8 mouse cellular contexts compared by ENCODE assay signal in the genomic region with DNA sequence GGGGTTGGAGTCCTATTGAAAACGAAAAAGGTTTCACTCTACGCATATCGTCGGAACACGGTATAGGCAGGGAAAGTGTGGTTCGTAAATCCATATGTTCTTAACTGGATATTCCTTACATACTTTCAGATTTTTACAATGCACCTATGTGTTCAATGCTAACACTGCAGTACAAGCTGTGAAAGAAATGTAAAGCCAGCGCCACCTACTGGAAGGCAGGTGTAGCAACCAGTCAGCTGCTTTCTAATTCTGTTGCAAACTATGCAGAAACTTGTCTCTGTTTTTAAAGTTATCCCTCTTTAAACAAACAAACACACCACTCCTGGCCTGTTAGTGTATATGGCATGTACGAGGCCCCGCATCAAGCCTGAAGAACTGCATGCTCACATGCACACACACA. TPM values are rescaled to one million over a fixed set of nuclear protein-coding genes. Genes with fewer than 3 reads are reported as not detected.
DNase-seq lines count a peak whose midpoint lies in the region; ATAC-seq and TF ChIP-seq lines count a peak whose summit lies in the region.

No protein-coding gene starts in this region.

- H3K9me3 ChIP-seq in liver, embryonic 11.5 days (ENCODE audit: control insufficient read depth, low read length), result no peaks in the 10 kb centered on the region

- H3K4me3 ChIP-seq in liver, adult 2 months (ENCODE audit: insufficient read depth, low read depth, low read length), result no peak overlapping the region
- H3K4me3 ChIP-seq in liver, embryonic 11.5 days (ENCODE audit: low read depth, low read length), result no peak overlapping the region

- no peaks in the 10 kb centered on the region for H3K79me2 ChIP-seq in liver, adult 2 months (ENCODE audit: control insufficient read depth, insufficient read depth, low read length)

- 28% methylated on average over 9 of the region's 9 CpGs for WGBS in liver, adult 2 months
- WGBS in liver, embryonic 11.5 days, result 26% methylated on average over 9 of the region's 9 CpGs

- no peaks in the 10 kb centered on the region for H3K36me3 ChIP-seq in liver, adult 2 months (ENCODE audit: control insufficient read depth, insufficient read depth, low read length)
- no peaks in the 10 kb centered on the region for H3K36me3 ChIP-seq in liver, embryonic 11.5 days (ENCODE audit: control insufficient read depth, insufficient read depth, low read length)

- peak; percentile 40 for DNase-seq in liver, adult 2 months (ENCODE audit: extremely low read depth, low read depth, low spot score)
- no peak for DNase-seq in liver, embryonic 11.5 days (ENCODE audit: low spot score)
- DNase-seq in Patski (ENCODE audit: low read depth, low spot score), result no peak
- peak; percentile 85 for DNase-seq in embryo, embryonic 10.5 days (ENCODE audit: low spot score)
- DNase-seq in layer of hippocampus, postnatal 25 days (ENCODE audit: extremely low spot score in 1 of 2, low spot score in 1 of 2), result peak; percentile 44 to 85
- peak; percentile 65 for DNase-seq in thymus, postnatal 0 days (ENCODE audit: low spot score)

- no peak overlapping the region for H3K4me2 ChIP-seq in liver, embryonic 11.5 days

- ATAC-seq in liver, embryonic 11.5 days (replicated peaks; ENCODE audit: low FRiP score), result no peak
- no peak for ATAC-seq in Patski
- peak; percentile 66 to 73; a peak in 2 of 4 replicates for ATAC-seq in hematopoietic stem cell, adult 5-6 weeks (replicated peaks in 1 of 2; ENCODE audit: insufficient read depth in 1 of 2, low FRiP score in 2 of 2, low TSS enrichment in 1 of 2, low read depth in 1 of 2, poor library complexity in 2 of 2, severe bottlenecking in 2 of 2)
- peak; percentile 90 for ATAC-seq in megakaryocyte-erythroid progenitor cell, adult 5-6 weeks (replicated peaks; ENCODE audit: low FRiP score, low TSS enrichment, poor library complexity, severe bottlenecking)

- H3K27me3 ChIP-seq in liver, adult 2 months (ENCODE audit: control insufficient read depth, insufficient read depth, low read length), result no peaks in the 10 kb centered on the region
- H3K27me3 ChIP-seq in liver, embryonic 11.5 days (replicated peaks; ENCODE audit: control insufficient read depth, insufficient read depth, low read length), result no peaks in the 10 kb centered on the region
- no peaks in the 10 kb centered on the region for H3K27me3 ChIP-seq in Patski

- POLR2A ChIA-PET in Patski (lab: Charles Lee), result no interaction called here

- H3K9ac ChIP-seq in liver, adult 2 months (ENCODE audit: low read depth, low read length), result no peak overlapping the region
- no peak overlapping the region for H3K9ac ChIP-seq in liver, embryonic 11.5 days (ENCODE audit: low read depth, low read length)

- peak; percentile 73 for TF ChIP-seq CTCF in liver, adult 2 months (IDR thresholded peaks at IDR 0.05; ENCODE audit: low read depth, low read length)
- TF ChIP-seq CTCF in Patski (IDR thresholded peaks at IDR 0.05), result peak; percentile 88

- no peaks in the 10 kb centered on the region for H3K4me1 ChIP-seq in liver, adult 2 months (ENCODE audit: control insufficient read depth, insufficient read depth, low read length)
- no peaks in the 10 kb centered on the region for H3K4me1 ChIP-seq in liver, embryonic 11.5 days (replicated peaks; ENCODE audit: control insufficient read depth, insufficient read depth, low read length)

- in situ Hi-C loops in Patski (cut with MboI; ENCODE audit: low pct_unique_long_range_greater_than_20kb), result loop anchor here (10.0 to 25.0 kb wide), 3 partner anchors 140 to 427 kb away; no protein-coding TSS in a partner anchor

- H3K27ac ChIP-seq in liver, adult 2 months (replicated peaks; ENCODE audit: insufficient read depth, low read depth, low read length), result no peak overlapping the region
- H3K27ac ChIP-seq in liver, embryonic 11.5 days (ENCODE audit: low read depth, low read length), result no peak overlapping the region

- no peak for TF ChIP-seq POLR2A in liver, adult 2 months (IDR thresholded peaks at IDR 0.05; ENCODE audit: extremely low read depth, insufficient read depth, low read length)

- CTCF ChIA-PET in Patski (lab: Charles Lee), result interaction anchor here (0.8 to 2.1 kb wide), 13 partner anchors 9 to 603 kb away, joined by 3 to 15 read pairs (median 4); no protein-coding TSS in a partner anchor

RNA-seq across cellular contexts. Expression of a gene that starts 34.5 kb away (rescaled TPM):
- 9.5 and 10.1 TPM in 2 replicates for total RNA-seq in liver, adult 2 months (2014; rRNA removed)
- polyA plus RNA-seq in liver, adult 2 months (2012; rRNA removed), result 3.7 and 4.1 TPM in 2 replicates
- polyA plus RNA-seq in liver, embryonic 11.5 days (2014; fragmentation: Nextera tagmentation; extraction: Ambion mirVana), result 2.1 and 2.8 TPM in 2 replicates
- 36.9 TPM for polyA plus RNA-seq in Patski (2021)
- 12.6 and 15.0 TPM in 2 replicates for total RNA-seq in hematopoietic stem cell, adult 5-6 weeks (2017)
- total RNA-seq in layer of hippocampus, postnatal 25 days (2021), result 1 to 10 TPM; 4.2 to 4.3 TPM
- 0.37 TPM in 1 of 2 replicates, not detected in the other for total RNA-seq in megakaryocyte-erythroid progenitor cell, adult 5-6 weeks (2014; fragmentation: Nextera tagmentation)
- 0.88 TPM in 1 of 2 replicates, not detected in the other for total RNA-seq in megakaryocyte-erythroid progenitor cell, adult 5-6 weeks (2017)
- polyA plus RNA-seq in thymus, postnatal 0 days (2015; fragmentation: Nextera tagmentation; extraction: Ambion mirVana), result 2.3 and 3.3 TPM in 2 replicates

Comparison
In these comparisons a context has a peak if more than half of its experiments do, and no peak if none do; other contexts are left out.
1. DNase-seq: peak in liver, adult 2 months (single experiment), embryo, embryonic 10.5 days (single experiment), layer of hippocampus, postnatal 25 days (2 of 2) and thymus, postnatal 0 days (single experiment); none in liver, embryonic 11.5 days (single experiment) and Patski (single experiment).
2. ATAC-seq: peak in hematopoietic stem cell, adult 5-6 weeks (2 of 2) and megakaryocyte-erythroid progenitor cell, adult 5-6 weeks (single experiment); none in liver, embryonic 11.5 days (single experiment) and Patski (single experiment).